Mouse (Mus musculus) myocyte (in vitro differentiated cells): ENCODE data around the gene Tbc1d5.

Source experiments
- MAX ChIP-seq: IDR thresholded peaks from one replicate; pipeline ENCODE4 v1.6.1; 2011; ENCODE audit warnings: low read depth, mild to moderate bottlenecking, control low read depth
- MYOD1 ChIP-seq, 3 experiments: IDR thresholded peaks; one replicate each; pipeline ENCODE4 v1.6.1; 2011; ENCODE audit warnings: control low read depth in 2 of 3, low read depth in 2 of 3, mild to moderate bottlenecking in 2 of 3, moderate library complexity in 1 of 3; ENCODE audit not compliant: insufficient read length in 2 of 3, control insufficient read depth in 1 of 3
- MYOG ChIP-seq, 3 experiments: IDR thresholded peaks; one replicate each; pipeline ENCODE4 v1.6.1; 2011; ENCODE audit warnings: control low read depth in 2 of 3, low read depth in 2 of 3, mild to moderate bottlenecking in 2 of 3; ENCODE audit not compliant: insufficient read length in 2 of 3, control insufficient read depth in 1 of 3, insufficient read depth in 1 of 3
- POLR2A ChIP-seq: IDR thresholded peaks from one replicate; pipeline ENCODE4 v1.6.1; 2011; ENCODE audit warnings: low read depth, mild to moderate bottlenecking, control low read depth, moderate library complexity; ENCODE audit not compliant: insufficient read length
- POLR2AphosphoS2 ChIP-seq: IDR thresholded peaks from one replicate; pipeline ENCODE4 v1.6.1; 2011; ENCODE audit warnings: low read depth, control low read depth; ENCODE audit not compliant: insufficient read length
- TCF3 ChIP-seq: IDR thresholded peaks from one replicate; pipeline ENCODE4 v1.6.1; 2011; ENCODE audit warnings: low read depth, control low read depth; ENCODE audit not compliant: insufficient read length

DNA sequence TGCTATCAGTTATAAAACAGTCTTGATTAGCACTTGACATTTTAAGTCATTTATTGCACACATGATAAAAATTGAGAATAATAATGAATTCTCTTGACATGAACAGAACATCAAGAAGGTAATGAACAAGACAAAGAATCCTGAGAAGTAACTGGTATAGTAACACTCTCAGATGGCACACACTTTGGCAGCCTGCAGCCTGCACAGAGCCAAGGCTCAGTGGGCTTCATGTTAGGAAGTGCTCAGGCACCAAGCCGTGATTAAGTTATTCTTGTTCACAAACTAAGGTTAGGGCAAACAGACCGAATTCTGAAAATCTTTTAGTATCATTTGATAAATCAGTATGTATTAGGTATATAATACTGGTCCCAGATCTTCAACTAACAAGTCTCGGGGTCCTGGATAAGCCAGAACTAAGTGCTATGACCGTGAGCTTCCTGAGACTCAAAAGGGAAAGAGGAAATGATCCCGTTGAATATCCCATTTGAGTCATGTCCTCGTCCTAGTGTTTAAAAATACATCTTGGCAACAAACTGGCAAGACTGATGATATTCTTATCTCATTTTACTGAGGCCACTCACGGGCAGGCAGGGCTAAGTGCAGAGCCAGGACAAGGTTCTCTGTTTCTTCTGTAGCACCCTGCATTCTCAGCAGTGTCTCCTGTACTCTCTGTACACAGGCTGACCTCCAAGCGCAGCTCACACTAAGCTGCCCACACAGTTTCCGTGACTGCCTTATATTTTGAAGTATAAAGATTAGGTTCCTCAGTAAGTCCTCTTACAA, 425.6 kb downstream of the Tbc1d5 start:
- TF ChIP-seq POLR2A (no peak), POLR2AphosphoS2 (no peak), MYOG (IDR thresholded peaks at IDR 0.05; ENCODE audit: control insufficient read depth in 1 of 3, insufficient read depth in 1 of 3, insufficient read length in 2 of 3, low read depth in 2 of 3) (no peak), MYOD1 (IDR thresholded peaks at IDR 0.05; ENCODE audit: control insufficient read depth in 1 of 3, insufficient read length in 2 of 3, low read depth in 2 of 3) (no peak), TCF3 (no peak), MAX (no peak)
